Mouse (Mus musculus): Measurements from ENCODE around the gene Fgg.

- TF ChIP-seq POLR2A (IDR thresholded peaks at IDR 0.05; ENCODE audit: low read depth, low read length) (no peak), CTCF (IDR thresholded peaks at IDR 0.05; ENCODE audit: borderline replicate concordance, insufficient read depth, low read length) (no peak)
These were observed 25.7 kb upstream of the Fgg start for GRCm38 (mm10) chr3:82981861-82982260.
